Comparison of ENCODE assay signal across 9 mouse cellular contexts in genomic region chrX:60609202-60609601, GRCm38 (mm10). TPM values are rescaled to one million over a fixed set of nuclear protein-coding genes. Genes with fewer than 3 reads are reported as not detected.
DNase-seq lines count a peak whose midpoint lies in the region; ATAC-seq and TF ChIP-seq lines count a peak whose summit lies in the region.
"Had no signal": no experiment of that assay in that cellular context is flagged by ENCODE, and none has a peak within 500 bp of the region (broad histone marks: within the 10 kb centered on the region; RNA-seq: fewer than 3 reads in every experiment).

No protein-coding gene starts in this region.

- no peaks in the 10 kb centered on the region for H3K9me3 ChIP-seq in stomach, postnatal 0 days (ENCODE audit: control insufficient read depth, low read length)
- H3K9me3 ChIP-seq: liver, embryonic 13.5 days had no signal

- TF ChIP-seq CTCF in kidney, adult 2 months (conservative IDR thresholded peaks at IDR 0.05; ENCODE audit: insufficient read depth, insufficient read length, low read depth, low read length): no peak
- TF ChIP-seq CTCF in stomach, postnatal 0 days (IDR thresholded peaks at IDR 0.05; ENCODE audit: low read depth): peak; percentile 72

- no peaks in the 10 kb centered on the region for H3K4me1 ChIP-seq in kidney, adult 2 months (ENCODE audit: control insufficient read depth, insufficient read depth, low read length)
- no peaks in the 10 kb centered on the region for H3K4me1 ChIP-seq in stomach, postnatal 0 days (replicated peaks; ENCODE audit: control insufficient read depth, insufficient read depth)
- H3K4me1 ChIP-seq: liver, embryonic 13.5 days had no signal

- no peaks in the 10 kb centered on the region for H3K36me3 ChIP-seq in kidney, adult 2 months (ENCODE audit: control insufficient read depth, insufficient read depth, low read length)
- no peaks in the 10 kb centered on the region for H3K36me3 ChIP-seq in stomach, postnatal 0 days (ENCODE audit: control insufficient read depth, insufficient read depth, low read length)
- H3K36me3 ChIP-seq: liver, embryonic 13.5 days had no signal

- TF ChIP-seq POLR2A in kidney, adult 2 months (IDR thresholded peaks at IDR 0.05; ENCODE audit: low read depth, low read length): no peak

- no peak overlapping the region for H3K9ac ChIP-seq in stomach, postnatal 0 days (ENCODE audit: low read length)
- H3K9ac ChIP-seq: liver, embryonic 13.5 days had no signal

- 18% methylated on average over 3 of the region's 3 CpGs for WGBS in kidney, adult 2 months
- 26% methylated on average over 3 of the region's 3 CpGs for WGBS in stomach, postnatal 0 days

- H3K4me2 ChIP-seq in stomach, postnatal 0 days (replicated peaks; ENCODE audit: low read depth): no peak overlapping the region
- H3K4me2 ChIP-seq: liver, embryonic 13.5 days had no signal

- no peak overlapping the region for H3K27ac ChIP-seq in kidney, adult 2 months (ENCODE audit: insufficient read depth, low read depth, low read length)
- no peak overlapping the region for H3K27ac ChIP-seq in stomach, postnatal 0 days (replicated peaks)
- H3K27ac ChIP-seq: liver, embryonic 13.5 days had no signal

- peak; percentile 2 for DNase-seq in CD4-positive, CD25-positive, alpha-beta regulatory T cell, adult 2 months (ENCODE audit: low read depth, low spot score)
- DNase-seq in kidney, adult 2 months: peak; percentile 2
- DNase-seq in kidney, postnatal 14 days: no peak
- peak; percentile 1 for DNase-seq in right cerebral cortex, adult 18-20 months
- no peak for DNase-seq in right cerebral cortex, postnatal 25 days
- DNase-seq in stomach, postnatal 0 days (ENCODE audit: low spot score): no peak
- DNase-seq in urinary bladder, postnatal 14 days (ENCODE audit: low spot score): no peak
- DNase-seq: liver, embryonic 13.5 days had no signal

- ATAC-seq in CD4-positive, CD25-positive, alpha-beta regulatory T cell, adult 4 months: no peak
- no peak for ATAC-seq in stomach, postnatal 0 days (ENCODE audit: low FRiP score, low TSS enrichment)

- no peak for TF ChIP-seq EP300 in stomach, postnatal 0 days (optimal IDR thresholded peaks at IDR 0.05)

- no peak overlapping the region for H3K4me3 ChIP-seq in kidney, adult 2 months (ENCODE audit: insufficient read depth, low read depth, low read length)
- H3K4me3 ChIP-seq in stomach, postnatal 0 days (ENCODE audit: low read depth, low read length): no peak overlapping the region
- H3K4me3 ChIP-seq: liver, embryonic 13.5 days had no signal

- H3K27me3 ChIP-seq in kidney, adult 2 months (replicated peaks; ENCODE audit: control insufficient read depth, insufficient read depth, low read length): no peaks in the 10 kb centered on the region
- no peaks in the 10 kb centered on the region for H3K27me3 ChIP-seq in stomach, postnatal 0 days (ENCODE audit: control insufficient read depth, insufficient read depth, low read length)
- H3K27me3 ChIP-seq: liver, embryonic 13.5 days had no signal

RNA-seq across cellular contexts. Expression of gene Atp11c, which starts 16.7 kb away (rescaled TPM):
- polyA plus RNA-seq in CD4-positive, CD25-positive, alpha-beta regulatory T cell, adult 4 months (2017; shearing (Covaris generic)): 10 to 100 TPM in 1 of 2 experiments, 1 to 10 TPM in 1; 8.3 to 10.9 TPM
- polyA plus RNA-seq in kidney, adult 2 months (2012; rRNA removed): 2.9 and 4.1 TPM in 2 replicates
- 1.8 and 2.1 TPM in 2 replicates for polyA plus RNA-seq in stomach, postnatal 0 days (2015; fragmentation: Nextera tagmentation; extraction: Ambion mirVana)

Comparison
In these comparisons a context has a peak if more than half of its experiments do, and no peak if none do; other contexts are left out.
1. DNase-seq: peak in CD4-positive, CD25-positive, alpha-beta regulatory T cell, adult 2 months (single experiment), kidney, adult 2 months (single experiment) and right cerebral cortex, adult 18-20 months (single experiment); none in kidney, postnatal 14 days (single experiment), right cerebral cortex, postnatal 25 days (single experiment), stomach, postnatal 0 days (single experiment) and urinary bladder, postnatal 14 days (single experiment).